Mouse (Mus musculus) forebrain, postnatal 0 days (tissue): Measurements from ENCODE around the gene Zic5. TPM values are rescaled to one million over a fixed set of nuclear protein-coding genes. Genes with fewer than 3 reads are reported as not detected.

Experiments
- ATAC-seq: fragments of 200-750 bp; cut with Nextera tagmentation; 2 replicates; pipeline ENCODE4 v1.8.0; 2017; ENCODE audit warnings: mild to moderate bottlenecking, moderate library complexity
- DNase-seq: peaks from one replicate; pipeline ENCODE4 v3.0.0-alpha.2; 2015
- H3K27ac ChIP-seq: fragments of 300-500 bp; sonication (generic); 2 replicates; pipeline ENCODE4 v1.5.1; 2014; ENCODE audit warnings: low read depth, mild to moderate bottlenecking, antibody characterized with exemption, low read length, moderate library complexity, mixed read lengths
- H3K27me3 ChIP-seq: fragments of 300-500 bp; sonication (generic); 2 replicates; pipeline ENCODE4 v1.6.1; 2014; ENCODE audit warnings: mild to moderate bottlenecking, low read length, mixed read lengths; ENCODE audit not compliant: insufficient read depth
- H3K36me3 ChIP-seq: fragments of 300-500 bp; sonication (generic); 2 replicates; pipeline ENCODE4 v1.6.1; 2014; ENCODE audit warnings: mild to moderate bottlenecking, moderate library complexity; ENCODE audit not compliant: insufficient read depth
- H3K4me1 ChIP-seq: fragments of 300-500 bp; sonication (generic); 2 replicates; pipeline ENCODE4 v1.6.1; 2014; ENCODE audit warnings: antibody characterized with exemption; ENCODE audit not compliant: insufficient read depth
- H3K4me2 ChIP-seq: fragments of 300-500 bp; sonication (generic); 2 replicates; pipeline ENCODE4 v1.6.1; 2014; ENCODE audit warnings: low read depth, mild to moderate bottlenecking, moderate library complexity
- H3K4me3 ChIP-seq: fragments of 300-500 bp; sonication (generic); 2 replicates; pipeline ENCODE4 v1.5.1; 2014; ENCODE audit warnings: low read depth, low read length, mixed read lengths
- H3K9ac ChIP-seq: fragments of 300-500 bp; sonication (generic); 2 replicates; pipeline ENCODE4 v1.6.1; 2014; ENCODE audit warnings: mild to moderate bottlenecking
- H3K9me3 ChIP-seq: fragments of 300-500 bp; sonication (generic); 2 replicates; pipeline ENCODE4 v1.6.1; 2016; ENCODE audit warnings: low read length
- CTCF ChIP-seq: sonication (generic); IDR thresholded peaks from 2 replicates; pipeline ENCODE4 v1.5.1; 2016; ENCODE audit warnings: antibody characterized with exemption, control low read depth, low read depth
- WGBS: fragments of 180-500 bp; shearing (Covaris S2); extraction: QIAGEN DNeasy Blood & Tissue Kit; methylation state at CpG from one replicate; pipeline ENCODE4 v1.1.7; 2014; 5-methylcytosine and 5-hydroxymethylcytosine counted together
- polyA plus RNA-seq: library from polyadenylated mRNA; unstranded; fragments of >200 nt; fragmentation: Nextera tagmentation; extraction: Ambion mirVana; gene quantifications from 2 replicates; pipeline ENCODE4 v1.2.1, GENCODE M21; 2015
- total RNA-seq: library from RNA; depleted of rRNA; stranded (reverse); fragments of >200 nt; gene quantifications from 2 replicates; pipeline ENCODE4 v1.2.3, GENCODE M21; 2014

The Zic5 gene
- total and polyA plus RNA-seq, 2 experiments from 2014 or later, result 13.8 to 22.8 TPM

GRCm38 (mm10) chr14:122490441-122491328, 25.2 kb upstream of the Zic5 start, which contains the start of gene Gm10837:
TSS of gene Gm10837 (plus strand) at chr14:122490586.
- 2% methylated on average over 50 of the region's 51 CpGs for WGBS
- DNase-seq, result peak; percentile 10

GRCm38 (mm10) chr14:122489686-122490414, 24.4 kb upstream of the Zic5 start:
- no peak overlapping the region for H3K27ac ChIP-seq
- no peaks in the 10 kb centered on the region for H3K36me3 ChIP-seq
- peak; percentile 77 for DNase-seq
- peak overlapping the region; percentile 40 for H3K4me2 ChIP-seq
- 0 out of 2 replicates have a peak overlapping the region, but pooled peaks have one; percentile 14 for H3K9ac ChIP-seq
- ATAC-seq, result no peak
- H3K27me3 ChIP-seq, result peaks cover 42% of the 10 kb centered on the region
- H3K4me1 ChIP-seq, result no peaks in the 10 kb centered on the region
- H3K9me3 ChIP-seq, result no peaks in the 10 kb centered on the region
- TF ChIP-seq CTCF, result no peak
- WGBS, result 4% methylated on average over 12 of the region's 12 CpGs
- H3K4me3 ChIP-seq, result peak overlapping the region; percentile 16

More at GRCm38 (mm10) chr14:122490441-122491328, 25.2 kb upstream of the Zic5 start, which contains the start of gene Gm10837:
- Histone ChIP-seq H3K4me2 (peak within 1 kb of the TSS; percentile 40), H3K9ac (0 out of 2 replicates have a peak within 1 kb of the TSS, but pooled peaks have one; percentile 18), H3K27ac (peak within 1 kb of the TSS; percentile 50; the same call in 1 of the 2 replicates), H3K36me3 (no peaks in the 10 kb centered on the region), H3K4me1 (no peaks in the 10 kb centered on the region), H3K27me3 (peaks cover 35% of the 10 kb centered on the region), H3K4me3 (peak within 1 kb of the TSS; percentile 16), H3K9me3 (no peaks in the 10 kb centered on the region)
- ATAC-seq, result peak; percentile 58
- TF ChIP-seq CTCF, result no peak

GRCm38 (mm10) chr14:122489041-122489440, 23.6 kb upstream of the Zic5 start:
- H3K27me3 ChIP-seq, result peaks cover 48% of the 10 kb centered on the region

GRCm38 (mm10) chr14:122487366-122487765, 21.9 kb upstream of the Zic5 start:
- Histone ChIP-seq H3K4me2 (peak overlapping the region; percentile 30; the same call in 1 of the 2 replicates), H3K9ac (no peak overlapping the region), H3K4me3 (no peak overlapping the region), H3K27me3 (peaks cover 55% of the 10 kb centered on the region), H3K27ac (peak overlapping the region; percentile 57), H3K4me1 (no peaks in the 10 kb centered on the region), H3K9me3 (no peaks in the 10 kb centered on the region), H3K36me3 (no peaks in the 10 kb centered on the region)
- ATAC-seq (no peak), DNase-seq (peak; percentile 48)
- TF ChIP-seq CTCF, result no peak
- WGBS, result 30% methylated on average over 5 of the region's 5 CpGs

More at GRCm38 (mm10) chr14:122489041-122489440, 23.6 kb upstream of the Zic5 start:
- H3K27ac ChIP-seq, result no peak overlapping the region; the same call in 1 of the 2 replicates
- 0 out of 2 replicates have a peak overlapping the region, but pooled peaks have one; percentile 7 for H3K4me3 ChIP-seq
- peak overlapping the region; percentile 40; the same call in 1 of the 2 replicates for H3K4me2 ChIP-seq
- ATAC-seq, result no peak
- WGBS, result 3% methylated on average over 5 of the region's 5 CpGs
- no peak for TF ChIP-seq CTCF
- H3K9me3 ChIP-seq, result no peaks in the 10 kb centered on the region
- H3K4me1 ChIP-seq, result no peaks in the 10 kb centered on the region
- DNase-seq, result peak; percentile 72
- no peaks in the 10 kb centered on the region for H3K36me3 ChIP-seq
- H3K9ac ChIP-seq, result peak overlapping the region; percentile 14; the same call in 1 of the 2 replicates

- no peaks in the 10 kb centered on the region for H3K9me3 ChIP-seq
- no peak overlapping the region for H3K4me2 ChIP-seq
- peaks cover 61% of the 10 kb centered on the region for H3K27me3 ChIP-seq
- H3K9ac ChIP-seq, result no peak overlapping the region
- H3K36me3 ChIP-seq, result no peaks in the 10 kb centered on the region
- 39% methylated on average over 1 of the region's 1 CpGs for WGBS
- no peak for TF ChIP-seq CTCF
- no peak overlapping the region for H3K4me3 ChIP-seq
- no peaks in the 10 kb centered on the region for H3K4me1 ChIP-seq
- peak; percentile 4 for DNase-seq
- H3K27ac ChIP-seq, result no peak overlapping the region
- ATAC-seq, result no peak
These were observed 21.1 kb upstream of the Zic5 start for GRCm38 (mm10) chr14:122486611-122487010.

- Histone ChIP-seq H3K9ac (no peak overlapping the region), H3K4me3 (no peak overlapping the region)
These were observed 20.2 kb upstream of the Zic5 start for GRCm38 (mm10) chr14:122485635-122486181.

More at GRCm38 (mm10) chr14:122485635-122486181, 20.2 kb upstream of the Zic5 start:
- Histone ChIP-seq H3K9me3 (no peaks in the 10 kb centered on the region), H3K4me1 (no peaks in the 10 kb centered on the region), H3K27me3 (peaks cover 61% of the 10 kb centered on the region), H3K4me2 (peak overlapping the region; percentile 33), H3K27ac (no peak overlapping the region), H3K36me3 (no peaks in the 10 kb centered on the region)
- no peak for TF ChIP-seq CTCF
- DNase-seq (peak; percentile 46), ATAC-seq (no peak)
- WGBS, result 27% methylated on average over 12 of the region's 12 CpGs
